Mouse (Mus musculus): ENCODE results near the gene Cr1l.

Gene Cr1l

GRCm38 (mm10) chr1:195130953-195131674 lies at the start of gene Cr1l:
Gene Cr1l, minus strand, starts transcription at chr1:195131586.
- DNase-seq (ENCODE audit: low read depth, low spot score): peak; percentile 90

GRCm38 (mm10) chr1:195175980-195176931 lies 44.9 kb upstream of the Cr1l start, which contains the start of gene Cr2:
Gene Cr2, minus strand, starts transcription at chr1:195176716.
- DNase-seq (ENCODE audit: low read depth, low spot score): peak; percentile 47

GRCm38 (mm10) chr1:195164996-195165755 lies 33.8 kb upstream of the Cr1l start:
- DNase-seq (ENCODE audit: low read depth, low spot score): no peak

- no peak for DNase-seq (ENCODE audit: low read depth, low spot score)
These were observed 684 bp upstream of the Cr1l start for GRCm38 (mm10) chr1:195132070-195132469.

- no peak for DNase-seq (ENCODE audit: low read depth, low spot score)
These were observed 259 bp upstream of the Cr1l start for GRCm38 (mm10) chr1:195131675-195132015.

GRCm38 (mm10) chr1:195130479-195130878 lies 907 bp downstream of the Cr1l start:
- no peak for DNase-seq (ENCODE audit: low read depth, low spot score)

- DNase-seq (ENCODE audit: low read depth, low spot score): no peak
These were observed 1.5 kb downstream of the Cr1l start for GRCm38 (mm10) chr1:195129867-195130266.

- no peak for DNase-seq (ENCODE audit: low read depth, low spot score)
These were observed 17.0 kb downstream of the Cr1l start for GRCm38 (mm10) chr1:195114414-195114813.

- no peak for DNase-seq (ENCODE audit: low read depth, low spot score)
These were observed 17.8 kb downstream of the Cr1l start for GRCm38 (mm10) chr1:195113621-195114020.

GRCm38 (mm10) chr1:195100693-195101092 lies 30.7 kb downstream of the Cr1l start:
- no peak for DNase-seq (ENCODE audit: low read depth, low spot score)

- DNase-seq (ENCODE audit: low read depth, low spot score): no peak
These were observed 33.4 kb downstream of the Cr1l start for GRCm38 (mm10) chr1:195098004-195098403.

- DNase-seq (ENCODE audit: low read depth, low spot score): peak; percentile 83
These were observed 39.1 kb downstream of the Cr1l start, which contains the start of gene Cd46 for GRCm38 (mm10) chr1:195092220-195092720. Gene Cd46, minus strand, starts transcription at chr1:195092249.

- no peak for DNase-seq (ENCODE audit: low read depth, low spot score)
These were observed 39.6 kb downstream of the Cr1l start for GRCm38 (mm10) chr1:195091699-195092219.

GRCm38 (mm10) chr1:195082142-195082541 lies 49.2 kb downstream of the Cr1l start:
- DNase-seq (ENCODE audit: low read depth, low spot score): no peak

Data from CD4-positive helper T cell, adult 2 months (primary cell).